Mouse (Mus musculus) midbrain, embryonic 15.5 days (tissue): ENCODE results near the gene Uvrag. TPM values are rescaled to one million over a fixed set of nuclear protein-coding genes. Genes with fewer than 3 reads are reported as not detected.

Experiments used
- ATAC-seq: fragments of 200-750 bp; cut with Nextera tagmentation; replicated peaks from 2 replicates; pipeline ENCODE4 v1.8.0; 2017; ENCODE audit warnings: moderate TSS enrichment
- H3K27ac ChIP-seq: fragments of 300-500 bp; sonication (generic); 2 replicates; pipeline ENCODE4 v1.5.1; 2015; ENCODE audit warnings: mild to moderate bottlenecking, inconsistent platforms
- H3K27me3 ChIP-seq: fragments of 300-500 bp; sonication (generic); replicated peaks from 2 replicates; pipeline ENCODE4 v1.6.1; 2015; ENCODE audit warnings: inconsistent platforms
- H3K36me3 ChIP-seq: fragments of 300-500 bp; sonication (generic); replicated peaks from 2 replicates; pipeline ENCODE4 v1.6.1; 2015; ENCODE audit warnings: inconsistent platforms
- H3K4me1 ChIP-seq: fragments of 300-500 bp; sonication (generic); 2 replicates; pipeline ENCODE4 v1.6.1; 2015; ENCODE audit warnings: inconsistent platforms
- H3K4me2 ChIP-seq: fragments of 300-500 bp; sonication (generic); 2 replicates; pipeline ENCODE4 v1.6.1; 2015; ENCODE audit warnings: inconsistent platforms, mild to moderate bottlenecking, moderate library complexity
- H3K4me3 ChIP-seq: fragments of 300-500 bp; sonication (generic); 2 replicates; pipeline ENCODE4 v1.5.1; 2015; ENCODE audit warnings: mild to moderate bottlenecking, inconsistent platforms
- H3K9ac ChIP-seq: fragments of 300-500 bp; sonication (generic); 2 replicates; pipeline ENCODE4 v1.6.1; 2015; ENCODE audit warnings: mild to moderate bottlenecking, inconsistent platforms
- H3K9me3 ChIP-seq: fragments of 300-500 bp; sonication (generic); 2 replicates; pipeline ENCODE4 v1.6.1; 2016; ENCODE audit warnings: inconsistent platforms
- WGBS: fragments of 180-500 bp; shearing (Covaris S2); methylation state at CpG from one replicate; pipeline ENCODE4 v1.1.7; 2015; ENCODE audit warnings: mixed read lengths; 5-methylcytosine and 5-hydroxymethylcytosine counted together
- polyA plus RNA-seq: library from polyadenylated mRNA; unstranded; fragments of >200 nt; fragmentation: Nextera tagmentation; extraction: Ambion mirVana; gene quantifications from 2 replicates; pipeline ENCODE4 v1.2.1, GENCODE M21; 2015

Uvrag gene
- polyA plus RNA-seq, 1 experiment from 2014 or later = 16.8 TPM

- Histone ChIP-seq H3K4me3 (no peak overlapping the region), H3K4me2 (no peak overlapping the region), H3K27ac (no peak overlapping the region), H3K27me3 (no peaks in the 10 kb centered on the region), H3K36me3 (no peaks in the 10 kb centered on the region), H3K9me3 (no peaks in the 10 kb centered on the region), H3K9ac (no peak overlapping the region), H3K4me1 (no peaks in the 10 kb centered on the region)
- no peak for ATAC-seq
- WGBS = 82% methylated on average over 6 of the region's 6 CpGs
Observed at GRCm38 (mm10) chr7:99131819-99132353, 9.1 kb downstream of the Uvrag start.

DNA sequence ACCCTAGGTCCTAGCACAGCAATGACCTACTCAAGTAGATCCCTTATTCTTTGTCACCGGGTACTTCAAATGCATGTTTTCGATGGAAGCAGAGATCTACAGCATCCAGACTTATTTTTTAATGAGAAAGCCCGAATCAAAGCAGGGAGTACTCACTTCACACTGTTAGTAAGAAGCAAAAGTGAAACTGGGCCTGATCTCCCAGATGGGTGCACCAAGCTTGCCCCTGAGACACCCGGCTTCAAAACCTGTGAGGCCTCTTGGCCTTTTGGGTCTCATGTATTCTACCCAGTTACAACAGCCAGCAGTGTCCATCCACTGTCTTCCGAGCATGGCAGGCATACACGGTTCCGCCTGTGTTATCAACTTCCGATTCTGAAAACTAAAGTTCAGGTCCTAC is 12.0 kb downstream of the Uvrag start:
- no peak overlapping the region for H3K4me2 ChIP-seq
- no peak for ATAC-seq
- no peaks in the 10 kb centered on the region for H3K9me3 ChIP-seq
- no peaks in the 10 kb centered on the region for H3K36me3 ChIP-seq
- no peak overlapping the region for H3K9ac ChIP-seq
- H3K27me3 ChIP-seq = no peaks in the 10 kb centered on the region
- peaks cover 4% of the 10 kb centered on the region; the same call in 1 of the 2 replicates for H3K4me1 ChIP-seq
- no peak overlapping the region for H3K4me3 ChIP-seq
- WGBS = 92% methylated on average over 8 of the region's 8 CpGs
- H3K27ac ChIP-seq = no peak overlapping the region

- Histone ChIP-seq H3K36me3 (no peaks in the 10 kb centered on the region), H3K27me3 (no peaks in the 10 kb centered on the region), H3K9ac (no peak overlapping the region), H3K4me2 (no peak overlapping the region), H3K9me3 (no peaks in the 10 kb centered on the region), H3K27ac (no peak overlapping the region), H3K4me3 (no peak overlapping the region), H3K4me1 (peaks cover 4% of the 10 kb centered on the region; the same call in 1 of the 2 replicates)
- 61% methylated on average over 10 of the region's 10 CpGs for WGBS
- no peak for ATAC-seq
Observed at GRCm38 (mm10) chr7:99128020-99128950, 12.7 kb downstream of the Uvrag start.

- peaks cover 4% of the 10 kb centered on the region; the same call in 1 of the 2 replicates for H3K4me1 ChIP-seq
- no peak overlapping the region for H3K27ac ChIP-seq
- H3K9me3 ChIP-seq = no peaks in the 10 kb centered on the region
- ATAC-seq = no peak
- H3K27me3 ChIP-seq = no peaks in the 10 kb centered on the region
- H3K36me3 ChIP-seq = no peaks in the 10 kb centered on the region
- no peak overlapping the region for H3K4me3 ChIP-seq
- H3K9ac ChIP-seq = no peak overlapping the region
- no peak overlapping the region for H3K4me2 ChIP-seq
- 79% methylated on average over 8 of the region's 8 CpGs for WGBS
Observed at GRCm38 (mm10) chr7:99126057-99126456, 14.9 kb downstream of the Uvrag start.

DNA sequence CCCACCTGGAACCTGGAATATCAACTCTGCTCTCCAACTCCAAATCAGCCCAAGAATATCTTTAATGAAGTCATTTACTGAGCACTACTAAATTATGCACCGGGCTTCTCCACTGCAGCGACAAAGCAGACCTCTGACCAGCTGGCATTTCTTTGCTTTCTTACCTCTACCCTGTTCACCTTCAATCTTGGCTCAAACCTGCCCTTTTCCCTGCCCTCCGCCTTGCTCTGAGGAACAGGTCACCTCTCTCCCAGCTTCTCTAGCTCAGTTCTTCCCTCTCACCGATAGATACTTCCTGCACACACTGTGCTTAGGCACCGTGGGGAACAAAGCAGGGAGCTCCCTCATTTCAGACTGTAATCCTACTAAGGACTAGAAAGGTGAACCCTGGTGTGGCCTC is 18.3 kb downstream of the Uvrag start:
- H3K27me3 ChIP-seq = no peaks in the 10 kb centered on the region
- H3K4me2 ChIP-seq = no peak overlapping the region
- H3K9ac ChIP-seq = no peak overlapping the region
- no peaks in the 10 kb centered on the region for H3K36me3 ChIP-seq
- no peak for ATAC-seq
- H3K4me3 ChIP-seq = no peak overlapping the region
- H3K9me3 ChIP-seq = no peaks in the 10 kb centered on the region
- H3K27ac ChIP-seq = no peak overlapping the region
- 74% methylated on average over 5 of the region's 5 CpGs for WGBS
- H3K4me1 ChIP-seq = peaks cover 4% of the 10 kb centered on the region; the same call in 1 of the 2 replicates

GRCm38 (mm10) chr7:99120865-99121521 is 19.9 kb downstream of the Uvrag start:
- H3K36me3 ChIP-seq = no peaks in the 10 kb centered on the region
- no peaks in the 10 kb centered on the region for H3K4me1 ChIP-seq
- no peak for ATAC-seq
- H3K27me3 ChIP-seq = no peaks in the 10 kb centered on the region
- H3K4me3 ChIP-seq = no peak overlapping the region
- no peaks in the 10 kb centered on the region for H3K9me3 ChIP-seq
- no peak overlapping the region for H3K27ac ChIP-seq
- no peak overlapping the region for H3K9ac ChIP-seq
- WGBS = 91% methylated on average over 5 of the region's 5 CpGs
- no peak overlapping the region for H3K4me2 ChIP-seq

- 86% methylated on average over 4 of the region's 4 CpGs for WGBS
- Histone ChIP-seq H3K27ac (no peak overlapping the region), H3K4me3 (no peak overlapping the region), H3K9ac (no peak overlapping the region), H3K4me1 (no peaks in the 10 kb centered on the region), H3K9me3 (no peaks in the 10 kb centered on the region), H3K36me3 (no peaks in the 10 kb centered on the region), H3K27me3 (no peaks in the 10 kb centered on the region), H3K4me2 (no peak overlapping the region)
- ATAC-seq = no peak
Observed at GRCm38 (mm10) chr7:99120082-99120481, 20.9 kb downstream of the Uvrag start.

- no peaks in the 10 kb centered on the region for H3K27me3 ChIP-seq
- no peaks in the 10 kb centered on the region for H3K9me3 ChIP-seq
- H3K4me3 ChIP-seq = no peak overlapping the region
- no peak overlapping the region for H3K9ac ChIP-seq
- no peak overlapping the region for H3K4me2 ChIP-seq
- H3K36me3 ChIP-seq = no peaks in the 10 kb centered on the region
- H3K4me1 ChIP-seq = no peaks in the 10 kb centered on the region
- 86% methylated on average over 3 of the region's 3 CpGs for WGBS
- H3K27ac ChIP-seq = no peak overlapping the region
- no peak for ATAC-seq
Observed at GRCm38 (mm10) chr7:99116781-99117180, 24.2 kb downstream of the Uvrag start.

GRCm38 (mm10) chr7:99114006-99114726 is 26.8 kb downstream of the Uvrag start:
- no peaks in the 10 kb centered on the region for H3K27me3 ChIP-seq
- 89% methylated on average over 16 of the region's 16 CpGs for WGBS
- ATAC-seq = no peak
- H3K4me1 ChIP-seq = no peaks in the 10 kb centered on the region
- no peak overlapping the region for H3K4me2 ChIP-seq
- no peak overlapping the region for H3K4me3 ChIP-seq
- no peaks in the 10 kb centered on the region for H3K36me3 ChIP-seq
- no peak overlapping the region for H3K9ac ChIP-seq
- H3K9me3 ChIP-seq = no peaks in the 10 kb centered on the region
- H3K27ac ChIP-seq = no peak overlapping the region

- Histone ChIP-seq H3K4me3 (no peak overlapping the region), H3K27me3 (no peaks in the 10 kb centered on the region), H3K9me3 (no peaks in the 10 kb centered on the region), H3K27ac (no peak overlapping the region), H3K36me3 (no peaks in the 10 kb centered on the region), H3K4me1 (peaks cover 5% of the 10 kb centered on the region; the same call in 1 of the 2 replicates), H3K4me2 (no peak overlapping the region), H3K9ac (no peak overlapping the region)
- WGBS = 47% methylated on average over 3 of the region's 3 CpGs
- no peak for ATAC-seq
Observed at GRCm38 (mm10) chr7:99107566-99107965, 33.4 kb downstream of the Uvrag start.

GRCm38 (mm10) chr7:99106714-99107270 is 34.1 kb downstream of the Uvrag start:
- no peaks in the 10 kb centered on the region for H3K9me3 ChIP-seq
- H3K4me3 ChIP-seq = no peak overlapping the region
- 65% methylated on average over 4 of the region's 4 CpGs for WGBS
- no peaks in the 10 kb centered on the region for H3K27me3 ChIP-seq
- no peak overlapping the region for H3K27ac ChIP-seq
- no peak overlapping the region for H3K9ac ChIP-seq
- peaks cover 12% of the 10 kb centered on the region for H3K4me1 ChIP-seq
- H3K36me3 ChIP-seq = no peaks in the 10 kb centered on the region
- no peak for ATAC-seq
- no peak overlapping the region for H3K4me2 ChIP-seq
